Mouse (Mus musculus): ENCODE data around the gene Itga7.
"Not testable (repeated sequence)": the region's sequence is repeated elsewhere in the genome, so short reads cannot be mapped to it uniquely, and the experiment has no call there.

Gene Itga7

DNA sequence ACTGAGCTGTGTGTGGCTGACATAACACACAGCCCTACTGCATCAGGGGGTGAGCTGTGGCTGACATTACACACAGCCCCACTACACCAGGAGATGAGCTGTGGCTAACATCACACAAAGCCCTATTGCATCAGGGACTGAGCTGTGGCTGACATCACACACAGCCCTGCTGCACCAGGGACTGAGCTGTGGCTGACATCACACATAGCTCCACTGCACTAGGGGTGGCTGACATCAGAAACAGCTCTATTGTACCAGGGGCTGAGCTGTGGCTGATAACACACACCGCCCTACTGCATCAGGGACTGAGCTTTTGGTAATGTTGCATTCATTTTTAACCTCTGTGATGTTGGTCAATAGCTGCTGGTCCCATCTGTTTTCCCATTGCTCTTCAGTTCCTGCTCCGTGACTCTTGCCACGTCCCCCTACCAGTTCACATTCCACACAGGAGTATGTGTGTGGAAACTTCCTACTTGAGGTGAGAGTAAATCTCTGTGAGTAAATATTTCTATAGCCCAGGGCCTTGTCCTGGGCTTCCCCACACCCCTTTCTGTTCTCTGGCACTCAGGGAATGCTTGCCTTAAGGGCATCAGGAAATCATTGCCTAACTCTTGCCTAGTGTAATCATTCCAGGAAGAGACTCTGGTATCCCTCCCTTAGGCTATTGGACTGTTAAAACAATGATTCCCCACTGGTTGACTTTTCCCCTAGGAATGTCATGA lies 47.2 kb downstream of the Itga7 start:
- no peak for DNase-seq (ENCODE audit: low spot score in 2 of 2)

DNA sequence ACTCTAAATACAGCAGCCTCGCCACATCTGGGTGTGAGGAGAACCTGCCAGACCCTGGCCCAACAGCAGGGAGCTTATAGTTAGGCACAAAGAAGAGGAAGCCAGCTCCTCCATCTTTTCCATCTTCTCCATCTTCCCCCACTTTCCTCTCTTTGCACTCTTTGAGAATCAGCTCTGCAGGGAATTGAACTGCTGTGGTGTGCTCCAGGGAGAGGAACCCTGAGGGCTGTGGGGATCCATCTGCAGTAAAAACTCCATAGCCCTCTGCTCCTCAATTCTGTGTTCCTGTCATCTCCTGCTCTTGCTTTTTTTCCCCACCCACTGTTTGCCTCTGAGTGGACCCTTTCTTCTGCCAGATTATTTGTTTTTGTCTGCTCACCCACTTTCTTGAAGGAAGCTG lies 55.5 kb downstream of the Itga7 start, which contains the start of gene Olfr9:
Olfr9 (plus strand) TSS at position 301 of the 400 bp plus-strand sequence.
- not testable (repeated sequence) for DNase-seq (ENCODE audit: low spot score in 2 of 2)

DNA sequence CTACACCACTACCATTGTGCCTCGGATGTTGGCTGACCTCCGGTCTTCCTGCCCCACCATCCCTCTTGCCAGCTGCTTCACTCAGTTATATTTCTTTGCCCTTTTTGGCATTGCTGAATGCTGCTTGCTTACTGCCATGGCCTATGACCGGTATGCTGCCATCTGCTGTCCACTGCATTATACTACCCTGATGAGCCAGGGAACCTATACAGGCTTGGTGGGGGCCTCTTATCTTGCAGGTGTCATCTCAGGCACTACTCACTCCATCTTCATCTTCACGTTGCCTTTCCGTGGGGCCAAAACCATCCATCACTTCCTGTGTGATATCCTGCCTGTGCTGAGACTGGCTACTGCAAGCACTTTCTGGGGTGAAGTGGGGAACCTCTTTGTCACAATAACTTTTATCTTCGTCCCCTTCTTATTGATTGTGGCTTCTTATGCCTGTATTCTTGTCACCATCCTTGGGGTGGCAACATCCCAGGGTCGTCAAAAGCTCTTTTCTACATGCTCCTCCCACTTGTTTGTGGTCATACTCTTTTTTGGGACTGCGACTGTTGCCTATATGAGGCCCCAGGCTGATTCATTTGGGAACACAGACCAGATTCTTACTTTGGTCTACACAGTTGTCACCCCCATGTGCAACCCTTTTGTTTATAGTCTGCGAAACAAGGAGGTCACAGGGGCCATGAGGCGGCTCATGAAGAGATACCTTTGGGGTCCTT lies 56.7 kb downstream of the Itga7 start:
- not testable (repeated sequence) for DNase-seq (ENCODE audit: low spot score in 2 of 2)

DNA sequence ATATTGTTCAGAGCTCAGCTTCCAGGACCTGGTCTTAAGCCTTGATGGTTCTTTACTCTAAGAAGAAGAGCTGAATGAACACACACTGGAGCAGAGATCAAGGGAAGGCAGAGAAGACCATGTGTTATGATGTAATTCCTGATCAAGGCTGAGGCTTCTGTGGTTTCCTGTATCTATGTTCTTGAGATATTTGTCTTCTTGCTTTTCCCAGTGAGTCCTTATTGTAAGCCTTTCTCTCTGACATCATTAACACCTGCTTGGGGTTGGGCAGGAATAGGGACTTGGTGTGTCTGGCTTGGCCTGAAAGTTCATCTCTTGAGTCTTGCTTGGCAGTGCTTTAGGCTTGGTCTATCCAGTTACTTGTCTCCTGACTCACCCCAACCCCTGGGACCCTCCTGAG lies 57.4 kb downstream of the Itga7 start:
- DNase-seq (ENCODE audit: low spot score in 2 of 2), result no peak

DNA sequence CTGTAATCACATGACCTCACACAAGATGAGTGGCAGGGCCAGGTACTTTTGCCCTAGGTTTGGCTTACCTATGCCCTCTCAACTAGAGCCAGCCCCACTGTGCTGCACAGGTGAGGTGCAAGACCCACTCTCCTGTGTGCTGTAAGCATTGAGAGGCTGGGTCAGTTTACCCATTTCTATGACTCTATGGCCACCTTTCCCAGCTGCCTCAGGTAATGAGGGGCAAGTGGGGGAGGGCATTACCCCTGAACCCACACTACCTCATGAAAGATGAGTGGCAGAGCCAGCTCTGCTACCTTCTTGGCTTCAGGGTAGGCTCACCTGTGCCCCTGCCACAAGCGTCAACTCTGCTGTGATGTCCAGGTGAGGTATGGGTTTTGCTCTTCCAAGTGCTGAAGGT lies 62.2 kb downstream of the Itga7 start:
- no peak for DNase-seq (ENCODE audit: low spot score in 2 of 2)

DNA sequence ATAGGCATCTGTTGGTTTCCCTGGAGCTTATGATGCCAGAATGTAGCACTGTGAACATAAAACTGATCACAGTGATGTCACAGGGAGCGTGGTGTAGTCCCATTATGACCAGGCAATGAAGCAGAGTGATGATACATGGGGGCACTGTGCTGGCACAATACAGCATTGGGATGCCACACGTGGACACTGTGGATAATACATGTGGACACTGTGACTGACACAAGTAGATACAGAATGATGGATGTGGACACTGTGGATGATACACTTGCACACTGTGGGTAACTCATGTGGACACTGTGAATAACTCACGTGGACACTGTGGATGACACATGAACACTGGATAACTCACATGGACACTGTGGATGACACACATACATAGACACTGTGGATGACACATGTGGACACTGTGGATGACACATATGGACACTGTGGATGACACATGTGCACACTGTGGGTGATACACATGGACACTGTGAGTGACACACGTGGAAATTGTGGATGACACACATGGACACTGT lies 63.0 kb downstream of the Itga7 start:
- DNase-seq (ENCODE audit: low spot score in 2 of 2), result no peak

DNA sequence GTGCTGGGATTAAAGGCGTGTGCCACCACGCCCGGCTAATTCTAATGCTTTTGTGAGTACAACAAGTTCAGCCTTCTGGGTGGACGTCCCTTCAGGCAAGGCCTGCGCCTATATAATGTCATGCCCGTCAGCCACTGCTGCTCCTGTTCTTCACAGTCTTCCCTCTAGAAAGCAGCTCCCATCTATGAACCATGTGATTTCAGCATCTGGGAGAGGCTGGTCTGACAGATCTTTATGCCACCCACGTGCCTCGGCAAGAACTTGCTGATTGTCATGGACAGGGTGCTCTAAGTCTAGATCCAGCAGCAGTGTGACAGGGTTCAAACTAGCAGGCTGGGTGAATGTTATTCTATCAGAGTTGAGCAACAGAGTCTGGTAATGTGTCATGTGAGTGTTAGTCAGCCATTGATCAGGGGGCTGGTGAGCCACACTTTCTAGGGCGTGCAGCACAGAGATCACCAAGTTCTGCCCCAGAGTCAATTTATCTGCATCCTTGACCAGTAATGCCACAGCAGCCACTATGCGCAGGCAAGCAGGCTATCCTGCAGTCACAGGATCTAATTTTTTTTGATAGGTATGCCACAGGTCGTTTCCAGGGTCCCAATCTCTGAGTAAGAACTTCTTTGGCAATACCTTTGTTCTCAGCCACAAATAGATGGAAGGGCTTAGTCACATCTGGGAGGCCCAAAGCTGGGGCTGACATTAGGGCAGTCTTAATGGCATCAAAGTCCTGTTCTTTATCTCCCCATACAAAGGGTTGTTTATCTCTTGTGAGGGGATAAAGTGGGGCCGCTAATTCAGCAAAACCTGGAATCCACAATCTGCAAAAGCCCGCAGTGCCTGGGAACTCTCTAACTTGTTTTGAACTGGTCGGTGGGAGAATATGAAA lies 70.7 kb downstream of the Itga7 start:
- no peak for DNase-seq (ENCODE audit: low spot score in 2 of 2)

All from spleen, postnatal 10 days (tissue).